Mouse (Mus musculus): ENCODE data around the gene Mllt6. TPM values are rescaled to one million over a fixed set of nuclear protein-coding genes. Genes with fewer than 3 reads are reported as not detected.

Gene Mllt6
- total RNA-seq, 2 experiments from 2014 or later, result 105 to 121 TPM

GRCm38 (mm10) chr11:97684766-97685165, 21.6 kb downstream of the Mllt6 start:
- intact Hi-C loops (cut with DNase I), result no loop called here
- no peak for DNase-seq (ENCODE audit: low spot score in 2 of 2)

DNA sequence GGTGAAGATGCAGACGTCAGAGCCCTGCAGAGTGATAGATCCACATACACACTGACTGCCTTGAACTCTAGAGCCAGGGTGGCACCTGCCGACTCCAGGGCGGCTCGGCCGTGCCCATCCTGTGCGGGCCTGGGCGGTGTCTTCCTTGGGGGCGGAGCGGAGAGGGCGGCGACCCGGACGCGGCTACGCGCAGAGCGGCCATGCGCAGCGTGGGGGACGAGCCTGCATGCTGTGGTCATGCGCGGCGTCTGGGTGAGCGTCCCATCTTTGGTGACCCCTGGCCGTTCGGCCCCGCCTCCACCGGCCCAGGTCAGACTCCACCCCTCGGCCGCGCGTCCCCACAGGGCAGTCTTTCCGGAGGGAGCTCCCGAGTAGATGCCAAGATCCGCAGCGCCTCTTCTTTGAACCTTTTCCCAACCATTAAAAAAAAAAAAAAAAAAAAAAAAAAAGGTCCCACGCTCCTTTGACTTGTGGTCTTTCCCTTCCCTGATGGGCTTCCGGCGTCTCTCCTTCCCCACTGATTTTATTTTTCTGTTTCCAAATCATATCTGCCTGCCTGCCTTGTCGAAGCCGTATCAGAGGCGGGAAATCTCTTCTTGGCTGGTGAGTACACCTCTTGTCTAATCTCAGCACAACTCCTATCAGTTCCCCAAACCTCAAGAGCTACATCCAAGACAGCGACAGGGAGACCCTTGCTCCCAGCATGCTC, 22.6 kb downstream of the Mllt6 start, which contains the start of gene Cisd3:
TSS of gene Cisd3 (plus strand) at position 214 of the 709 bp plus-strand sequence.
- intact Hi-C loops (cut with DNase I), result no loop called here
- DNase-seq (ENCODE audit: low spot score in 2 of 2), result peak; percentile 88 to 92

DNA sequence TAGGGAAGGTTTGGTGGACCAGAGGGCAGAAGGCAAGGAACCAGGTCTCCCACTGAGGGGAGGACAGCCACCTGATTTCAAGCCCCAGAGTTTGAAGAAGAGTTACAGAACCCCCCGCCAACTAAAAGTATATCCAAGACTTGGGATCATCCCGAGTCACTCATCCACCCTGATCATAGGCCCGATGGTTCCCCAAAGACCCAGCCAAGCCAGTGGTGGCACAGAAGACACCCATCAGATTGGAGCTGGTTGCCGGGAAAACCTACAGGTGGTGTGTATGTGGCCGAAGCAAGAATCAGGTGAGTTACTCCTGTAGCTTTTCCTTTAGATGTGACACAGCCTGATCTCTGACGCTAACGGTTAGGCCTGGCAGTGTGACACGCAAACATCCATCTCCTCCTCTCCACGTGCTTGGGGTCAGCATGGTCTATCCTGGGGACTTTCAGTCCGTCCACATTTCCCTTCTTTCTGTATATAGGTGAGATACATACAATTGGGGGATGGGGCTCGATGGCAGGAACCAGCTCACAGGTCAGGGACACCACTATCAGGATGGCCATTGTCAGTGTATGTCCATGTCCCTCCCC, 23.2 kb downstream of the Mllt6 start:
- no peak for DNase-seq (ENCODE audit: low spot score in 2 of 2)
- intact Hi-C loops (cut with DNase I), result no loop called here

DNA sequence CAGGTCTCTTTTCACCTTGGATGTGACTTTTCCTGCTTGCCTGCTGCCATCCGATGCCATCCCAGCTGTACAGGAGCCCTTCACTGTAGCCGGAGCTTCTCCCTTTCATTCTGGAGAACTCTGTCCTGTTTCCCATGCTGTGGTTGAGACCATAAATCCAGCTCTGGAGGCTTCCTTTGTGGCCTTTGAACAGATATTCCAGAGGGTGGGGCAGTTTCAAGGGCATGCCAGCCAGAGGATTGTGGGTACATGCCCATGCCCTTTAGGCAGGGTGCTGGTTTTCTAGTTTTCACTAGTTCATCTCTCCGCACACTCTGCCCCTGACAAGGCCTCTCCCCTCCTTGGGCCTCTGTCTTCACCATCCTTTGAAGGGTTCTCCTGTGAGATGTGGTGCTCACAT, 23.8 kb downstream of the Mllt6 start:
- intact Hi-C loops (cut with DNase I), result no loop called here

DNA sequence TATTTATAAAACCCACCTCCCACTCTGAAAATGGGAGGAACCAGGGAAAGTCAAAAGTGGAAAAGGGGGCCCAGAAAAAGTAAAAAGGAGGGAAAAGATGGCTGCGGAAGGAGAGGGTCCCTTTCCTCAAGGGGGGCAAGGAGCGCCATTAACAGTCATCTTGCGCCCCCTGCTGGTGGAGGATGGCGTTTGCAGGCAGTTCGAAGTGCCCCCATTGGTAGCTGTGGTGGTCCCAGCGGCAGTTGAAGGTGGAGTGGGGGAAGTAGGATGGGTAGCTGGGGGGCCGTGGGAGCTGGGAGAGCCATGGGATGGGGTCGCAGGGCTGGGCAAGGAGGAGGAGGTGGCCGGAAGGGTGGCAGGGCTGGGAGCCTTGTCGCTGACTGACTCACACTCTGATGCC, 26.6 kb downstream of the Mllt6 start:
- DNase-seq (ENCODE audit: low spot score in 2 of 2), result peak in 1 of 2 experiments; percentile 40
- intact Hi-C loops (cut with DNase I), result loop anchor here (2.0 to 10.0 kb wide), 2 partner anchors 45 to 195 kb away; no protein-coding TSS in a partner anchor

More for the DNA sequence above, 23.8 kb downstream of the Mllt6 start:
- DNase-seq (ENCODE audit: low spot score in 2 of 2), result no peak

DNA sequence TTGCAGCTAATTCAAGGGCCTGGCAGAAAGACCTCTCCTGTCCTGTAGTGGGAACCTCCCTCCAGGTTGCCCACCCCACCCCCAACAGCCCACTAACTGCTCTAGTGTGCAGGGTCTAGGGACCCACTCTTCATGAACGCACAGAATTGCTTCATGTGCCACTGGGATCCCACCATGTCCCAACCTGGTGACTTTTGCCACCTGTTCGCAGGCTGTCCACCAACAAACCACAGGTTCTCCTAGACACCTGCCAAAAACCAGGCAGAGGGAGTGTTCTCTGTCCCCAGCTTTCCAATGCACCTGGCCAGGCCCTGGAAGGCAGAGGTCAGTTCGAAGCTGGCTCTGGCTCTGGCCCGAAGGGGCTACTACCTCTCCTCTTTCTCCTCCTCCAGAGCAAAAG, 31.2 kb downstream of the Mllt6 start:
- intact Hi-C loops (cut with DNase I), result loop anchor here (10.0 kb wide), 1 partner anchor 200 kb away; no protein-coding TSS in a partner anchor
- no peak for DNase-seq (ENCODE audit: low spot score in 2 of 2)

GRCm38 (mm10) chr11:97694921-97695711, 31.9 kb downstream of the Mllt6 start:
- peak; percentile 58 to 74 for DNase-seq (ENCODE audit: low spot score in 2 of 2)
- intact Hi-C loops (cut with DNase I), result loop anchor here (5.0 to 10.0 kb wide), 2 partner anchors 33 to 200 kb away; partner anchors contain the start of gene Mllt6

- intact Hi-C loops (cut with DNase I), result loop anchor here (5.0 to 10.0 kb wide), 2 partner anchors 34 to 201 kb away; partner anchors contain the start of gene Mllt6
- DNase-seq (ENCODE audit: low spot score in 2 of 2), result no peak
These were observed 32.6 kb downstream of the Mllt6 start for GRCm38 (mm10) chr11:97695712-97696401.

DNA sequence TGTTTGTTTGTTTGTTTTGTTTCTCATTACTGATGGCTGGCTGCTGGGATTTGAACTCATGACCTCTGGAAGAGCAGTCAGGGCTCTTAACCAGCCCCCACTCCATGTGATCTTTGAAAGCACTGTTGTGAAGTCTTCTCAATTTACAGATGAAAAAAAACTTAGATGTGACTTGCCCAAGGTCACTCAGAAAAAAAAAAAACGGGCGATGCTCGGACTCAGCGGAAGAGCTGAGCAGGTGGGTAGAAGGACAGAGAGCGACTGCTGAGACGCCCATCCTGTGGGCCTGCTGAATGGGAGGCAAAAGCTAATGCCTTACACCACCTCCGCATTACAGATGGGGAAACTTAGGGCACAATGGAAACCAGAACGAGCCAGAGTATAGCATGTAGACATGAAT, 33.5 kb downstream of the Mllt6 start:
- intact Hi-C loops (cut with DNase I), result loop anchor here (5.0 to 10.0 kb wide), 2 partner anchors 34 to 202 kb away; partner anchors contain the start of gene Mllt6
- no peak for DNase-seq (ENCODE audit: low spot score in 2 of 2)

GRCm38 (mm10) chr11:97697199-97697890, 34.1 kb downstream of the Mllt6 start:
- intact Hi-C loops (cut with DNase I), result loop anchor here (5.0 to 10.0 kb wide), 2 partner anchors 35 to 203 kb away; partner anchors contain the start of gene Mllt6
- no peak for DNase-seq (ENCODE audit: low spot score in 2 of 2)

GRCm38 (mm10) chr11:97697891-97698529, 34.8 kb downstream of the Mllt6 start:
- no peak for DNase-seq (ENCODE audit: low spot score in 2 of 2)
- intact Hi-C loops (cut with DNase I), result loop anchor here (2.0 to 10.0 kb wide), 3 partner anchors 36 to 203 kb away; partner anchors contain the start of genes Mllt6 and Pip4k2b

DNA sequence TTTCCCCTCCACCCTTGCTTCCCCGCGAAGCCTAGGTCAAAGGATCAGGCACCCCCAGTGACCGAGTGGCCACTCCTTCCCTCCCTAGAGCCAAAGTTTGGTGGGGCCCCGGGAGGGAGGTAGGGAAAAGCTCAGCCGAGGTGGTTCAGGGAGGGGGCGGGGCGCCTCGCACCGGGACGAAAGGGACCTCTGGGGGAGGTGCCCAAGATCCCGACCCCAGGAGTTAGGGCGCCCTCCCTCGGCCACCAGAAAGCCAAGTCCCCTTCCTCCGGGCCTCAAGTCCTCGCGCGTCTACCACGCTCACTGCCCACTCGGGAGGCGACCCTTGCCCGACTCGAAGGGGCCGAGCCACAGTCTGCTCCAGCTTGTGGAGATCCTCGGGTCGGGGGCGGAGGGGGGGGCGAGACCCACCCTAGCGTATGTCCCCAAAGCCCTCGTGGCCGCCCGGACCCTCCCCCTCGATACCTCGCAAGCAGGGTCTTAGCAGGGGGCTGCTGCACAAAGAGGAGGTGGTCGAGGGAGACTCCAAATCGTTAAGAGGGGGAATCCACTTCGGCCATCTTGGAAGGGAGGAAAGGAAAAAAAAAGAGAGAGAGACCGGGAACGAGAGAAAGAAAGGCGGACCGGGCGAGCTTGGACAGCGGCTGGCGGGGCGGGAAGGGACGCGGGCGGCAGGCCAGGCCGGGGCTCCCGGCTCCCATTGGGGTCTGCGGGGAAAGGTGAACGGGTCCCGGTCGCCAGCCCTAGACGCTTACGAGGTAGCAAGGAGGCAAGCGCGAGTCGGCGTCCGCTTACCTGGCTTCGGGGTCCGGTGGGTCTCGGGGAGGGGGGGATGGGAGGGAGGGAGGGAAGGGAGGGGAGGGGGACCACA, 35.8 kb downstream of the Mllt6 start:
- DNase-seq (ENCODE audit: low spot score in 2 of 2), result no peak
- intact Hi-C loops (cut with DNase I), result loop anchor here (2.0 to 10.0 kb wide), 3 partner anchors 37 to 204 kb away; partner anchors contain the start of genes Mllt6 and Pip4k2b

DNA sequence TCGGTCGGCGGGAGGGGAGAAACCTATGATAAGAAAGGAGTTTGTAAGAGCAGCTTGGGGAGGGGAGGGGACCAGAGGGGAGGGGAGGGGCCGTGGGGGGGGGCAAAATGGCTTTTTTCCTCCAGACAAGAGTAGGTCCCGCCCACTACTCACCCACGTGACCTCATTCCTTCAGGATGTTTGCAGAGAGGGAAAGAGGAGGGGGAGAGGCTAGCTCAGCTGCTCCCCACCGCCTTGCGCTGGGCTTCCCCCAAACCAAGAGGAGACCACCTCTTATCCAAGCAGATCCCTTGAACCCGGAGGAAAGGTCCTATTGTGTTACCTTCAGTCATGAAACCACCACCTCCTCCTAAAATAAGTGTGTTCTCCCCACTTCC, 36.4 kb downstream of the Mllt6 start:
- DNase-seq (ENCODE audit: low spot score in 2 of 2), result peak; percentile 86 to 87
- intact Hi-C loops (cut with DNase I), result loop anchor here (2.0 to 10.0 kb wide), 3 partner anchors 37 to 205 kb away; partner anchors contain the start of genes Mllt6 and Pip4k2b

DNA sequence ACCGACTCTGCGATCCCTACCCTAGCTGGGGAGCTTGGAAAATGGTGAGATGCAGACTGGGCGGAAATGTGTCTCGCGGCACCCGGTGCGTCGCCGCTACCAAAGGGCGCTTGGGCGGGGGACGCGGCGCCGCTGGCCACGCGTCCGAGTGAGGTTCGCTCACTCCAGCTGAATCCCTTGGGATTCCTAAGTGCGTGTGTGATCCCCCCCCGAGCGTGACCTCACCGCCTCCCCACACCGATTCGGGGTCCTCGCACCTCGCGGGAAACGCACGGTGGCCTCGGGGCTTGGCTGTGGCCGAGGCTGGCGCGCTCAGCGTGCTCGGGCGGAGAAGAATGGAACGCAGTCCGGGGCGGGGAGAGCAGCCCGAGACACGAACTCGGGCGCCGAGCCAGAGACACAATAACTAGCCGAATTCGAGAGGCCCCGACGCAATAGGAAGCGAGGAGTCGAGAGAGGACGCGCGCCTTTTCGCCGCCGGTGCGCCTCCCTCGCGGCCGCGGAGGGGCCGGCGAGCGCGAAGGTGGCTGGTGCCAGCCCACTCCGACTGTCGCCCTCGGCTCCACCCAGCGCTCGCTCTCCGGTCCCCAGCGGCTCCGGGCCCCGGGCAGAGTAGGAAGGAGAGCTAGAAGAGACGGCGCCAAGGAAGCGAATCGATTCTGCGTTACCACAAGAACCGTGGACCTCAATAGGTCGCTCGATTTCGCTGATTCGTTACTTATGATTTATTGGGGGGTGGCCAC, 37.0 kb downstream of the Mllt6 start, which contains the start of gene Pcgf2:
TSS of gene Pcgf2 (minus strand) at position 495 of the 743 bp plus-strand sequence.
- intact Hi-C loops (cut with DNase I), result no loop called here

GRCm38 (mm10) chr11:97700746-97701580, 37.7 kb downstream of the Mllt6 start:
- DNase-seq (ENCODE audit: low spot score in 2 of 2), result peak in 1 of 2 experiments; percentile 40
- intact Hi-C loops (cut with DNase I), result no loop called here

More for the DNA sequence above, 37.0 kb downstream of the Mllt6 start, which contains the start of gene Pcgf2:
- DNase-seq (ENCODE audit: low spot score in 2 of 2), result peak; percentile 72
